Mouse (Mus musculus) brain, embryonic 14.5 days (tissue): ENCODE data around the gene Msi2.

Experiments
- CTCF ChIP-seq: fragments of 200-500 bp; IDR thresholded peaks from 2 replicates; pipeline ENCODE4 v1.5.1; 2012; ENCODE audit warnings: inconsistent platforms, mild to moderate bottlenecking, moderate library complexity, borderline replicate concordance; ENCODE audit not compliant: insufficient read depth, insufficient read length; ENCODE audit errors: extremely low read depth
- POLR2A ChIP-seq: fragments of 200-500 bp; IDR thresholded peaks from 2 replicates; pipeline ENCODE4 v1.6.1; 2012; ENCODE audit warnings: mild to moderate bottlenecking, inconsistent platforms, borderline replicate concordance; ENCODE audit not compliant: poor library complexity, insufficient read depth, insufficient read length, severe bottlenecking; ENCODE audit errors: extremely low read depth

GRCm38 (mm10) chr11:88622496-88622895, 95.8 kb downstream of the Msi2 start:
- no peak for TF ChIP-seq POLR2A
- TF ChIP-seq CTCF, result no peak
